Mouse (Mus musculus) forebrain, embryonic 13.5 days (tissue): ENCODE results near the gene St3gal5. TPM values are rescaled to one million over a fixed set of nuclear protein-coding genes. Genes with fewer than 3 reads are reported as not detected.

Source experiments
- ATAC-seq: fragments of 200-750 bp; cut with Nextera tagmentation; 2 replicates; pipeline ENCODE4 v1.8.0; 2017
- H3K27ac ChIP-seq: fragments of 300-500 bp; sonication (generic); 2 replicates; pipeline ENCODE4 v1.5.1; 2015; ENCODE audit warnings: inconsistent platforms, mild to moderate bottlenecking, moderate library complexity
- H3K27me3 ChIP-seq: fragments of 300-500 bp; sonication (generic); 2 replicates; pipeline ENCODE4 v1.6.1; 2015; ENCODE audit warnings: mild to moderate bottlenecking, inconsistent platforms
- H3K36me3 ChIP-seq: fragments of 300-500 bp; sonication (generic); 2 replicates; pipeline ENCODE4 v1.6.1; 2015; ENCODE audit warnings: mild to moderate bottlenecking, inconsistent platforms; ENCODE audit not compliant: poor library complexity, severe bottlenecking
- H3K4me1 ChIP-seq: fragments of 300-500 bp; sonication (generic); 2 replicates; pipeline ENCODE4 v1.6.1; 2015; ENCODE audit warnings: inconsistent platforms
- H3K4me2 ChIP-seq: fragments of 300-500 bp; sonication (generic); 2 replicates; pipeline ENCODE4 v1.6.1; 2015; ENCODE audit warnings: inconsistent platforms, mild to moderate bottlenecking, moderate library complexity
- H3K4me3 ChIP-seq: fragments of 300-500 bp; sonication (generic); 2 replicates; pipeline ENCODE4 v1.5.1; 2015; ENCODE audit warnings: mild to moderate bottlenecking, inconsistent platforms
- H3K9ac ChIP-seq: fragments of 300-500 bp; sonication (generic); 2 replicates; pipeline ENCODE4 v1.6.1; 2015; ENCODE audit warnings: mild to moderate bottlenecking, inconsistent platforms
- H3K9me3 ChIP-seq: fragments of 300-500 bp; sonication (generic); replicated peaks from 2 replicates; pipeline ENCODE4 v1.6.1; 2016; ENCODE audit warnings: inconsistent platforms
- WGBS: fragments of 180-500 bp; shearing (Covaris S2); methylation state at CpG from one replicate; pipeline ENCODE4 v1.1.7; 2015; 5-methylcytosine and 5-hydroxymethylcytosine counted together
- polyA plus RNA-seq: library from polyadenylated mRNA; unstranded; fragments of >200 nt; fragmentation: Nextera tagmentation; extraction: Ambion mirVana; gene quantifications from 2 replicates; pipeline ENCODE4 v1.2.1, GENCODE M21; 2015

St3gal5 gene
- polyA plus RNA-seq, 1 experiment from 2014 or later, result 36.4 TPM

GRCm38 (mm10) chr6:72200595-72201256 lies 103.3 kb downstream of the St3gal5 start:
- Histone ChIP-seq H3K9me3 (no peaks in the 10 kb centered on the region), H3K4me1 (peaks cover 5% of the 10 kb centered on the region; the same call in 1 of the 2 replicates), H3K4me3 (no peak overlapping the region), H3K4me2 (no peak overlapping the region), H3K36me3 (no peaks in the 10 kb centered on the region), H3K27ac (no peak overlapping the region), H3K27me3 (no peaks in the 10 kb centered on the region), H3K9ac (no peak overlapping the region)
- 55% methylated on average over 11 of the region's 11 CpGs for WGBS
- ATAC-seq, result no peak

GRCm38 (mm10) chr6:72202732-72203131 lies 105.3 kb downstream of the St3gal5 start:
- H3K4me1 ChIP-seq, result peaks cover 5% of the 10 kb centered on the region; the same call in 1 of the 2 replicates
- H3K27me3 ChIP-seq, result no peaks in the 10 kb centered on the region
- H3K27ac ChIP-seq, result no peak overlapping the region
- H3K4me3 ChIP-seq, result no peak overlapping the region
- no peak overlapping the region for H3K9ac ChIP-seq
- WGBS, result 88% methylated on average over 5 of the region's 5 CpGs
- no peak overlapping the region for H3K4me2 ChIP-seq
- peaks cover 5% of the 10 kb centered on the region; the same call in 1 of the 2 replicates for H3K36me3 ChIP-seq
- no peaks in the 10 kb centered on the region for H3K9me3 ChIP-seq
- ATAC-seq, result no peak

GRCm38 (mm10) chr6:72203279-72203678 lies 105.9 kb downstream of the St3gal5 start:
- H3K27ac ChIP-seq, result no peak overlapping the region
- ATAC-seq, result no peak
- no peak overlapping the region for H3K9ac ChIP-seq
- peaks cover 5% of the 10 kb centered on the region; the same call in 1 of the 2 replicates for H3K4me1 ChIP-seq
- H3K4me3 ChIP-seq, result no peak overlapping the region
- peaks cover 5% of the 10 kb centered on the region; the same call in 1 of the 2 replicates for H3K36me3 ChIP-seq
- H3K4me2 ChIP-seq, result no peak overlapping the region
- 78% methylated on average over 5 of the region's 5 CpGs for WGBS
- no peaks in the 10 kb centered on the region for H3K9me3 ChIP-seq
- H3K27me3 ChIP-seq, result no peaks in the 10 kb centered on the region

Other genes starting within 250 kb of the St3gal5 start
- gene Ptcd3, start 188.8 kb upstream of the St3gal5 start, polyA plus RNA-seq, result 98.1 and 112 TPM in 2 replicates
- gene Polr1a, start 188.5 kb upstream of the St3gal5 start, polyA plus RNA-seq, result 19.2 and 25.2 TPM in 2 replicates
- gene Atoh8, start 138.0 kb downstream of the St3gal5 start, polyA plus RNA-seq, result 2.9 and 4.5 TPM in 2 replicates
- not detected in 2 replicates for gene Sftpb, start 207.0 kb downstream of the St3gal5 start, polyA plus RNA-seq
- gene Usp39, start 247.6 kb downstream of the St3gal5 start, polyA plus RNA-seq, result 61.9 and 64.8 TPM in 2 replicates
- 27.2 and 28.2 TPM in 2 replicates for gene 0610030E20Rik, start 249.7 kb downstream of the St3gal5 start, polyA plus RNA-seq